Mouse (Mus musculus): ENCODE data around the gene Ssh1. TPM values are rescaled to one million over a fixed set of nuclear protein-coding genes. Genes with fewer than 3 reads are reported as not detected.

Gene Ssh1
- 6.6 and 7.4 TPM in 2 replicates for polyA plus RNA-seq (2015; fragmentation: Nextera tagmentation; extraction: Ambion mirVana)

DNA sequence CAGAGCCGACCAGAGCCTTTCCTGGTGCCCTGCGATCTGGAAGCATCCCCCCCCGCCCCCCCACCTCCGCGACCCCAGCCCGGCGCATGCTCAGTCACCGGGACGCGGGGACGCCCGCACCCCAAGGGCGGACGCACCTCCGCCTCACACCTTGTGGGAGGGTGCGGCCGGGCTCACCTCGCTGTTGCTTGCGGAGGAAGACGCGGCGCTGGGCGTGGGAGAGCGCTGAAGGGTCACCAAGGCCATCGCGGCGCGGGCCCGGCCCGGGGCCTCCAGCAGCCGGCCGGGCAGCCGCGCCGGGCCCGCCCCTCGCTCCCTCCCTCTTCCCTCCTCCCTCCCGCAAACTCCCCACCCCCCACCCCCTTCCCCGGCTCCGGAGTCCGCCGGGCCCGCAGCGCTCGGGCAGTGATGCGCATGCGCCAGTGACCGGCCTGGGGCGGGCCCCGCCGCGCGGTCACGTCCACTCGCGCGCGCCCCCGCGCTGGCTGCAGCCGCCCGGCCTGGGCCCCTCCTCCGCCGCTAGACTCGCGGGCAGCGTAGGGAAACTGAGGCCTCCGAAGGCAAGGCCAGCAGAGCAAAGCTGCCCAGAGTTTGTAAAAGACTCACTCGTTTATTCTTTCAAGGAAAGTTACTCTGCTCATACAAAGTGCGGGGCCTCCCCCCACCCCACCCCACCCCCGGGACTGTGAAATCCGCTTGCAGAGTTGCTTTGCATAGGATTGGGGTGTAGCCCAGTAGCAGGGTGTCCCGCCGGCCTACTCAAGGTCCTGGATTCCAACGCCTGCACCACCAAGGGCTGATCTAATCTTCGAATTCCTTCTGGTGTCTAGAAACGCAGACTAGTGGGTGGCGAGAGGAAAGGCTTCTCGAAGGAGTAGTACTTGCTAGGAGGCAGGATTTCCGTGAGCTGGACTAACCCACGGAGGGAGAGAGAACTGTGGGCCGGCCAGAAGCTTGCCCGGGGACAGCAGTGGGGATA is at the start of gene Ssh1:
Ssh1 (minus strand) TSS at position 408 of the 979 bp plus-strand sequence.
- peaks cover 55% of the 10 kb centered on the region for H3K4me1 ChIP-seq (replicated peaks)
- H3K4me3 ChIP-seq (replicated peaks): peak within 1 kb of the TSS; percentile 82
- H3K27ac ChIP-seq (replicated peaks): peak within 1 kb of the TSS; percentile 89
- no peaks in the 10 kb centered on the region for H3K9me3 ChIP-seq (replicated peaks)
- H3K4me2 ChIP-seq: peak within 1 kb of the TSS; percentile 99
- under 1% methylated on average over 83 of the region's 83 CpGs for WGBS (ENCODE audit: insufficient replicate concordance)
- H3K9ac ChIP-seq: peak within 1 kb of the TSS; percentile 79
- ATAC-seq (ENCODE audit: insufficient read depth): peak; percentile 77
- H3K36me3 ChIP-seq (replicated peaks): no peaks in the 10 kb centered on the region; the same call in 1 of the 2 replicates
- peaks cover 15% of the 10 kb centered on the region for H3K27me3 ChIP-seq

DNA sequence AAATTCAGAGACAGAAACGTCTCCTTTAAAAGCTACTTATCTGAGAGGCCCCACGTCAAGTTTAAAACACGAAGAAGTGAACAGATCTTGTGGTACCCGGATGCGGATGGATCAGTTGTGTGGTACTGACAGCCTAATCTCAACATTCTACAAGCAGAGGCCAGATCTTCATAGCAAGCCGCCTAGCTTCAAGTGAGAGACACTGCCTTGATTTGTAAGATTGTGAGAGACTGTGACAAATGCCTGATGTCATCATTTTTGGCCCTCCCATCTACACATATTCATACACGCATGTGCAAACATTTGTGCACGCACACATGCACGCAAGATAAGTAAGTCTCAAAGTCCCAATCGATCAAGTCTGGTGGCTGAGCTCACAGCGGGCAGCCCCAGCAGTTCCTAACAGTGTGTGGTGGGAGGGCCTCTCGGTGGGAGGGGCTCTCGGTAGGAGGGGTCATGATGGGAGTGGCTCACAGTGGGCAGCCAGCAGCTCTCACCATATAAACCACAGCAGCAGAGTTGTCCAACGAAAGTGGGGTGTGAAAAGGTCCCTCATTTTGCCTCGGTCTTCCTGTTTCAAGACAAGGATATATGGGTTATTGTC is 47.7 kb upstream of the Ssh1 start:
- Histone ChIP-seq H3K4me1 (replicated peaks) (peaks cover 17% of the 10 kb centered on the region), H3K27ac (replicated peaks) (no peak overlapping the region), H3K4me2 (peak overlapping the region; percentile 13; the same call in 1 of the 2 replicates), H3K9ac (no peak overlapping the region), H3K27me3 (peaks cover 13% of the 10 kb centered on the region), H3K9me3 (replicated peaks) (no peaks in the 10 kb centered on the region), H3K4me3 (replicated peaks) (no peak overlapping the region), H3K36me3 (replicated peaks) (no peaks in the 10 kb centered on the region)
- WGBS (ENCODE audit: insufficient replicate concordance): 11% methylated on average over 15 of the region's 15 CpGs
- ATAC-seq (ENCODE audit: insufficient read depth): peak; percentile 71

- H3K9me3 ChIP-seq (replicated peaks): no peaks in the 10 kb centered on the region
- 47% methylated on average over 1 of the region's 1 CpGs for WGBS (ENCODE audit: insufficient replicate concordance)
- no peak overlapping the region for H3K27ac ChIP-seq (replicated peaks)
- no peak overlapping the region for H3K4me2 ChIP-seq
- peaks cover 17% of the 10 kb centered on the region for H3K4me1 ChIP-seq (replicated peaks)
- peaks cover 13% of the 10 kb centered on the region for H3K27me3 ChIP-seq
- no peak overlapping the region for H3K9ac ChIP-seq
- ATAC-seq (ENCODE audit: insufficient read depth): no peak
- H3K36me3 ChIP-seq (replicated peaks): no peaks in the 10 kb centered on the region
- H3K4me3 ChIP-seq (replicated peaks): no peak overlapping the region
Measured at GRCm38 (mm10) chr5:114040911-114041310, 47.2 kb upstream of the Ssh1 start.

GRCm38 (mm10) chr5:114040508-114040907 is 46.8 kb upstream of the Ssh1 start:
- 41% methylated on average over 7 of the region's 8 CpGs for WGBS (ENCODE audit: insufficient replicate concordance)
- Histone ChIP-seq H3K27ac (replicated peaks) (no peak overlapping the region), H3K4me3 (replicated peaks) (no peak overlapping the region), H3K4me1 (replicated peaks) (peaks cover 17% of the 10 kb centered on the region), H3K27me3 (peaks cover 13% of the 10 kb centered on the region), H3K9me3 (replicated peaks) (no peaks in the 10 kb centered on the region), H3K9ac (no peak overlapping the region), H3K4me2 (no peak overlapping the region), H3K36me3 (replicated peaks) (no peaks in the 10 kb centered on the region)
- ATAC-seq (ENCODE audit: insufficient read depth): no peak

DNA sequence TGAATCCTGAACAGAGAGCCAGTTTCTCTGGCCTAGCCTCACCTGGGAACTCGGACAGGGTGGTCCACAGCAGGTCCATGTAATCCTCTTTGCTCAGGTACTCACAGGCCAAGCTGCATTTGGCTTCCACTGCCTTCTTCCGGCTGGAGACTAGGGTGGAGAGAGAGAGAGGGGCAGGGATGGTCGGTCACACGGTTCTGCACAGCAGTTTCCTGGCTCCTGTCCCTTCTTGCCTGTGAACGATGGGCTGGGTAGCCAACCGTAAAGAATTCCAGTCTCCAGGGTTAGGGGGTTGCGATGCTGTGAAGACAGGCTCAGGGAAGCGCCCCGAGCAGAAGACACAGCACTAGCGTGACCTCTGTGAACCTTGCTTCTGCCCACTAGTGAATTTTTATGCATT is 41.4 kb upstream of the Ssh1 start:
- H3K27me3 ChIP-seq: peaks cover 10% of the 10 kb centered on the region; the same call in 1 of the 2 replicates
- H3K4me3 ChIP-seq (replicated peaks): no peak overlapping the region
- no peak overlapping the region for H3K4me2 ChIP-seq
- no peaks in the 10 kb centered on the region for H3K36me3 ChIP-seq (replicated peaks)
- 64% methylated on average over 10 of the region's 10 CpGs for WGBS (ENCODE audit: insufficient replicate concordance)
- H3K9ac ChIP-seq: no peak overlapping the region
- H3K4me1 ChIP-seq (replicated peaks): no peaks in the 10 kb centered on the region
- no peak for ATAC-seq (ENCODE audit: insufficient read depth)
- H3K27ac ChIP-seq (replicated peaks): no peak overlapping the region
- H3K9me3 ChIP-seq (replicated peaks): no peaks in the 10 kb centered on the region

GRCm38 (mm10) chr5:114034393-114034792 is 40.7 kb upstream of the Ssh1 start:
- Histone ChIP-seq H3K4me1 (replicated peaks) (no peaks in the 10 kb centered on the region), H3K27me3 (peaks cover 10% of the 10 kb centered on the region; the same call in 1 of the 2 replicates), H3K36me3 (replicated peaks) (no peaks in the 10 kb centered on the region), H3K4me3 (replicated peaks) (no peak overlapping the region), H3K9me3 (replicated peaks) (no peaks in the 10 kb centered on the region), H3K9ac (no peak overlapping the region), H3K27ac (replicated peaks) (no peak overlapping the region), H3K4me2 (no peak overlapping the region)
- no peak for ATAC-seq (ENCODE audit: insufficient read depth)
- WGBS (ENCODE audit: insufficient replicate concordance): 58% methylated on average over 7 of the region's 7 CpGs

GRCm38 (mm10) chr5:114032161-114032763 is 38.6 kb upstream of the Ssh1 start:
- no peak for ATAC-seq (ENCODE audit: insufficient read depth)
- Histone ChIP-seq H3K27ac (replicated peaks) (no peak overlapping the region), H3K4me2 (no peak overlapping the region), H3K4me3 (replicated peaks) (no peak overlapping the region), H3K9me3 (replicated peaks) (no peaks in the 10 kb centered on the region), H3K36me3 (replicated peaks) (no peaks in the 10 kb centered on the region), H3K4me1 (replicated peaks) (peaks cover 4% of the 10 kb centered on the region; the same call in 1 of the 2 replicates), H3K27me3 (peaks cover 12% of the 10 kb centered on the region), H3K9ac (no peak overlapping the region)
- 57% methylated on average over 3 of the region's 3 CpGs for WGBS (ENCODE audit: insufficient replicate concordance)

DNA sequence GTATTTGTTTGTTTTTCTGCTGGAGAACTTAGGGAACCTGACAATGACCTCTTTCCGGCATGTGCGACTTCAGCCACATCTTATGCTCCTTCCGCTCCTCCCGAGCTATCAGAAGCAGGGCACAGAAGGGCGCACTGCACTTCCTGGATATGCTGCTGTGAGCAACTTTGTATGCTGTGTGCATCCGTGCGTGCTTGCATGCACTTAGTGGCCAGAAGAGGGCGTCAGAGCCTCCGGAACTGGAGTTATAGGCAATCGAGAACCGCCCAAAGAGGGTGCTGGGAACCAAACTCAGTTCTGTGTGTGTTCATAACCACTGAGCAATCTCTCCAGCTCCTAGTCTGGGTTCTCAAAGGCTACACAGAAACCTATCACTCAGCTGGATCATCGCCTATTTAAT is 37.0 kb upstream of the Ssh1 start:
- Histone ChIP-seq H3K9me3 (replicated peaks) (no peaks in the 10 kb centered on the region), H3K27me3 (peaks cover 15% of the 10 kb centered on the region), H3K4me1 (replicated peaks) (peaks cover 6% of the 10 kb centered on the region; the same call in 1 of the 2 replicates), H3K36me3 (replicated peaks) (no peaks in the 10 kb centered on the region), H3K9ac (no peak overlapping the region), H3K27ac (replicated peaks) (no peak overlapping the region), H3K4me2 (no peak overlapping the region), H3K4me3 (replicated peaks) (no peak overlapping the region)
- 76% methylated on average over 12 of the region's 12 CpGs for WGBS (ENCODE audit: insufficient replicate concordance)
- ATAC-seq (ENCODE audit: insufficient read depth): no peak

DNA sequence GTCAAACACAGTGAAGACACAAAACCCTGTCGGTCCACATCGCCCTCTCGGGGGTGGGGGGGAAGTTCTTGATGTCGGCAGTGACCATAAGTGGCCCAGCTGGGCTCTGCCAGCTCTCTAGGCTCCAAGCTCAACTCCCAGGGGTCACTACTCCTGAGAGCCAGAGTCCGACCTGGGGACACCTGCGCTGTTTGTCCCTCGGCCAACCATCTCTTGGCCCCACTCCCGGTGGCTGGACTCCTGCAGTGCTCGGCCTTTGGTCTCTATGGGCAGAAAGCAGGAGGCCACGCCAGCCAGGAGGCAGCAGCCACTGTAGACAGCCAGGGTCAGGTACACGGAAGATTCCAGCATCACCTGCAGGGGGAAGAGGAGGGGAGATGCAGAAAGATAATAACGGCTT is 34.4 kb upstream of the Ssh1 start:
- 66% methylated on average over 12 of the region's 12 CpGs for WGBS (ENCODE audit: insufficient replicate concordance)
- Histone ChIP-seq H3K27me3 (peaks cover 19% of the 10 kb centered on the region; the same call in 1 of the 2 replicates), H3K36me3 (replicated peaks) (no peaks in the 10 kb centered on the region), H3K27ac (replicated peaks) (no peak overlapping the region), H3K4me2 (no peak overlapping the region), H3K9me3 (replicated peaks) (no peaks in the 10 kb centered on the region), H3K4me3 (replicated peaks) (no peak overlapping the region), H3K4me1 (replicated peaks) (peaks cover 6% of the 10 kb centered on the region; the same call in 1 of the 2 replicates), H3K9ac (no peak overlapping the region)
- no peak for ATAC-seq (ENCODE audit: insufficient read depth)

- WGBS (ENCODE audit: insufficient replicate concordance): 71% methylated on average over 12 of the region's 12 CpGs
- H3K36me3 ChIP-seq (replicated peaks): no peaks in the 10 kb centered on the region
- no peak for ATAC-seq (ENCODE audit: insufficient read depth)
Measured at GRCm38 (mm10) chr5:114027217-114027944, 33.7 kb upstream of the Ssh1 start.

More at GRCm38 (mm10) chr5:114027217-114027944, 33.7 kb upstream of the Ssh1 start:
- no peak overlapping the region for H3K27ac ChIP-seq (replicated peaks)
- no peaks in the 10 kb centered on the region for H3K9me3 ChIP-seq (replicated peaks)
- H3K4me2 ChIP-seq: no peak overlapping the region
- H3K4me3 ChIP-seq (replicated peaks): no peak overlapping the region
- H3K9ac ChIP-seq: no peak overlapping the region
- H3K27me3 ChIP-seq: peaks cover 19% of the 10 kb centered on the region; the same call in 1 of the 2 replicates
- peaks cover 6% of the 10 kb centered on the region; the same call in 1 of the 2 replicates for H3K4me1 ChIP-seq (replicated peaks)

Measured in liver, embryonic 15.5 days (tissue).